Mouse (Mus musculus): ENCODE results near the gene Itpk1.

DNA sequence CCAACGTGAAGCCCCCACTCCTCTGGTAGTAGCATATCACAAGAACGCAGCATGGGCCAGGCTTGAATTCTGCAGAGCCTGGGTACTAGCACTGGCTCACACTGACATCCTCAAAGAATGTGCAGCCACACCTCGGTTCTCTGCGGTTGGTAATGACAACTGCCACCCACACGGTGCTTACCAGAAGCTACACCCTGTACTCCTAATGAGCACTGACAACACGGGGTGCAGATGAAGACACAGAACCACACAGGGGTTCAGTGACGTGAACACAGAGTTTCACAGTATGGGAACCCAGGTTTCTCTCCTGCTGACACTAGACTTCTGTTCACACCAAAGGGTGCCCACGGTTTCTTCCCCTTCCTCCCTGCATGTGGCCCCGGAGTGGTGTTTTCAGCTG lies 76.5 kb downstream of the Itpk1 start:
- no peak for TF ChIP-seq CTCF (IDR thresholded peaks at IDR 0.05; ENCODE audit: control insufficient read depth, insufficient read depth, insufficient read length)
- TF ChIP-seq MYOG (IDR thresholded peaks at IDR 0.05; ENCODE audit: control insufficient read depth, extremely low read depth, insufficient read length) = no peak

Data from C2C12 (cell line).